Mouse (Mus musculus) midbrain, embryonic 10.5 days (tissue): ENCODE data around the gene Gm5580. TPM values are rescaled to one million over a fixed set of nuclear protein-coding genes. Genes with fewer than 3 reads are reported as not detected.
A peak's percentile ranks its signal among the peaks of the same experiment; 100 is the strongest.
"Not testable (repeated sequence)": the region's sequence is repeated elsewhere in the genome, so short reads cannot be mapped to it uniquely, and the experiment has no call there.

Experiments used
- DNase-seq: peaks from one replicate; pipeline ENCODE4 v3.0.0-alpha.2; 2017; ENCODE audit warnings: low spot score
- H3K27ac ChIP-seq: fragments of 300-500 bp; sonication (generic); replicated peaks from 2 replicates; pipeline ENCODE4 v1.5.1; 2016; ENCODE audit warnings: mild to moderate bottlenecking
- H3K27me3 ChIP-seq: fragments of 300-500 bp; sonication (generic); 2 replicates; pipeline ENCODE4 v1.6.1; 2016; ENCODE audit warnings: low read depth, mild to moderate bottlenecking; ENCODE audit not compliant: poor library complexity, severe bottlenecking
- H3K36me3 ChIP-seq: fragments of 300-500 bp; sonication (generic); 2 replicates; pipeline ENCODE4 v1.6.1; 2016; ENCODE audit warnings: mild to moderate bottlenecking, moderate library complexity
- H3K4me1 ChIP-seq: fragments of 300-500 bp; sonication (generic); 2 replicates; pipeline ENCODE4 v1.6.1; 2016
- H3K4me3 ChIP-seq: fragments of 300-500 bp; sonication (generic); 2 replicates; pipeline ENCODE4 v1.5.1; 2016; ENCODE audit warnings: mild to moderate bottlenecking, moderate library complexity
- H3K9me3 ChIP-seq: fragments of 300-500 bp; sonication (generic); replicated peaks from 2 replicates; pipeline ENCODE4 v1.6.1; 2016; ENCODE audit warnings: mild to moderate bottlenecking
- WGBS: fragments of 180-500 bp; shearing (Covaris S2); methylation state at CpG from one replicate; pipeline ENCODE4 v1.1.7; 2016; 5-methylcytosine and 5-hydroxymethylcytosine counted together
- polyA plus RNA-seq: library from polyadenylated mRNA; unstranded; fragments of >200 nt; fragmentation: Nextera tagmentation; extraction: Ambion mirVana; gene quantifications from 2 replicates; pipeline ENCODE4 v1.2.1, GENCODE M21; 2016

The Gm5580 gene
- polyA plus RNA-seq = 0.69 and 0.79 TPM in 2 replicates

DNA sequence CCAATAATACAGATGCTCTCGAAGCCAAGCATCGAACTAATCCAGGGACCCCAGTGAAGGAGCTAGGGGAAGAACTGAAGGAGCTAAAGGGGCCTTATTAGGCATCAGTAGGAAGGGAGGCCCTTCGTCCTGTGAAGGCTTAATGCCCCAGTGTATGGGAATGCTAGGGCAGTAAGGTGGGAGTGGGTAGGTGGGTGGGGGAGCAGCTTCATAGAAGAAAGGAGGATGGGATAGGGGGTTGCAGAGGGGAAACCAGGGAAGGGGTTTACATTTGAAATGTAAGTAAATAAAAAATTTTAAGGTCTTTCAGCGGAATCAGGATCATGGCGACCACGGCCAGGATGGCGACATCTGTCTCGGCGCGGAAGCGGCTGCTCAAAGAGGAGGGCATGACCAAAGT is at the start of gene Gm5580:
TSS of gene Gm5580 (plus strand) at position 301 of the 400 bp plus-strand sequence.
- not testable (repeated sequence) for H3K9me3 ChIP-seq, H3K4me3 ChIP-seq
- 94% methylated on average over 11 of the region's 11 CpGs for WGBS

DNA sequence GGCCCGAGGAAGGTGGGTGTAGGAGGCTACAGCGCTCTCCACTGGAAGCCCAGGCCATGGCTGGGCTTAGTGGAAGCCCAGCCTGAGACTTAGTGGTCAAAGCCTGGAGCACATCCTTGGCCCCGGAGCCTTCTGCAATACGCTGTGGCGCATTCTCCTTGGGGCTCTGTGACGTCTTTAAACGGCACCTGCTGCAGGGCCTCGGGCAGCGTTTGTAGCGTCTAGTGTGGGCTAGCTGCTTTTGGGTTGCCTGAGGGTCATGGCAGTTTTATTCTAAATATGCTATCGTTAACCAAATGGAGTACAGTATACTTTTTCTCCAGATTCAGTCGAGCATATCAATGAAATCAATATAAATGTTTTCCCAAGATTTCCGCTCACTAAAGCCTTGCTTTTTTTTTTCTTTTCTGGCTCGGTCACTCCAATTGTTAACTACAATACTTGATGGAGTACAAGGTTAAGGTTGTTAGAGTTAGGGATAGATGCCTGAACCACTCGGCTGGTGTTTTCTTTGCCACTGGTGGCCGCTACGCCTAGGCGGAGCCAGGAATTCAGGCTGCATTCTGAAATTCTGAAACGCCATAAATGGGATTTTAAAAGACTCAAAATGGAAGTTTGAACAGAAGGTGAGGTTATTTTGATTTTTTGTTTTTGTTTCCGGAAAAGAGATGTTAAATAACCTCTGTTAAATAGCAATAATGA is 44.5 kb upstream of the Gm5580 start, which contains the start of gene Olfr212:
TSS of gene Olfr212 (plus strand) at position 215 of the 702 bp plus-strand sequence.
- 95% methylated on average over 20 of the region's 20 CpGs for WGBS
- H3K9me3 ChIP-seq = peaks cover 39% of the 10 kb centered on the region
- H3K27me3 ChIP-seq, H3K4me1 ChIP-seq, H3K27ac ChIP-seq, H3K36me3 ChIP-seq, H3K4me3 ChIP-seq, DNase-seq: not testable (repeated sequence)

More for the DNA sequence above, at the start of gene Gm5580:
- H3K36me3 ChIP-seq, DNase-seq, H3K27me3 ChIP-seq, H3K4me1 ChIP-seq, H3K27ac ChIP-seq: not testable (repeated sequence)

DNA sequence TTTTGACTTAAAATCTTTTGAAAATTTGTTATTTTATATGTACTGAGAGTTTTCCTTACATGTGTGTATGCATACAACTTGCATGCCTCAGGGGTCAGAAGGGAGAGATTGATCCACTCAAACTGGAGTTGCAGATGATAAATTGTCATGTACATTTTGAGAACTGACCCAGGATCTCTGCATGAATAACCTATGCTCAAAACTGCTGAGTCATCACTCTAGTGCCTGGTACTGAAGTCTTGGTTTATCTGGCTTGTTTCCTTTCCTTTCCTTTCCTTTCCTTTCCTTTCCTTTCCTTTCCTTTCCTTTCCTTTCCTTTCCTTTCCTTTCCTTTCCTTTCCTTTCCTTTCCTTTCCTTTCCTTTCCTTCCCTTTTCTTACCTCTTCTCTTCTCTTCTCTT is 36.1 kb upstream of the Gm5580 start:
- H3K9me3 ChIP-seq = no peaks in the 10 kb centered on the region
- H3K36me3 ChIP-seq = no peaks in the 10 kb centered on the region
- H3K4me3 ChIP-seq = no peak overlapping the region
- no peak for DNase-seq
- no peak overlapping the region for H3K27ac ChIP-seq
- no peaks in the 10 kb centered on the region for H3K27me3 ChIP-seq
- no peaks in the 10 kb centered on the region for H3K4me1 ChIP-seq

DNA sequence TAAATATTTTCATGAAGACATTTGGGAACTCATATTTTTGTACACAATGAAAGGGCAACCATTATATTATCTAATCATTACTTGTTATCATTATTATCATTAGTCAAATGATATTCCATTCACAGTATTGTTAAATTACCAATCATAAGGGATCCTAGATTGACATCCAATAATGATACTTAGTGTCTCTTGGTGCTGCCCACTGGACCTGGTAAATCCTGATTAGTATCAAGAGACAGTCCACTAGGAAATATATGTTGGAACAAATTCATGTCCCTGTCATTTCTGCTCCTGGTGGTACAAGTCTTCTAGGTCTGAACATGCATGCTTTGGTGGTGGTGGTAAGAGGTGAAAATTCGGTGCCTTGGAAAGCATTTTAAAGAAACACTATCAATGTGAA is 12.8 kb upstream of the Gm5580 start, which contains the start of gene Olfr213:
TSS of gene Olfr213 (plus strand) at position 301 of the 400 bp plus-strand sequence.
- no peak for DNase-seq
- Histone ChIP-seq H3K4me1 (no peaks in the 10 kb centered on the region), H3K9me3 (no peaks in the 10 kb centered on the region), H3K27ac (no peak within 1 kb of the TSS), H3K36me3 (no peaks in the 10 kb centered on the region), H3K27me3 (no peaks in the 10 kb centered on the region), H3K4me3 (no peak within 1 kb of the TSS)
- 84% methylated on average over 1 of the region's 1 CpGs for WGBS

DNA sequence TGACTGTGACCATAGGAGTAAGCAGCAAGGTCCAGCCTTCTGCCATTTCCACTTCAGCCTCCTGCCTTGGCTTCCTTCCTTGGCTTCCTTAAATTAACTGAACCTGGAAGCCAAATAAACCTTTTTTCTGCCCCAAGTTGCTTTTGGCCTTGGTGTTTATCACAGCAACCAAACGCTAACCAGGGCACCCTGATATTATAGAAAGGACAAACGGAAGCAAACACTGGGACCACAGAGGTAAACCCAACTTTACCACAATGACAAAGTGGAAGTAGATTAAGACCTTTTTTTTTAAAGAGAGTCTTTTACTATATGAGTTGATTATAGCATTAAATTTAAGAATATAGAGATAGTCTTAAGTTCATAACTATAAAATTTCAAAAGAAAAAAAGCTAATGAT is 8.4 kb upstream of the Gm5580 start:
- DNase-seq = no peak
- no peak overlapping the region for H3K4me3 ChIP-seq
- no peaks in the 10 kb centered on the region for H3K4me1 ChIP-seq
- H3K9me3 ChIP-seq = no peaks in the 10 kb centered on the region
- H3K27ac ChIP-seq = no peak overlapping the region
- no peaks in the 10 kb centered on the region for H3K36me3 ChIP-seq
- WGBS = 90% methylated on average over 2 of the region's 2 CpGs
- H3K27me3 ChIP-seq = no peaks in the 10 kb centered on the region

DNA sequence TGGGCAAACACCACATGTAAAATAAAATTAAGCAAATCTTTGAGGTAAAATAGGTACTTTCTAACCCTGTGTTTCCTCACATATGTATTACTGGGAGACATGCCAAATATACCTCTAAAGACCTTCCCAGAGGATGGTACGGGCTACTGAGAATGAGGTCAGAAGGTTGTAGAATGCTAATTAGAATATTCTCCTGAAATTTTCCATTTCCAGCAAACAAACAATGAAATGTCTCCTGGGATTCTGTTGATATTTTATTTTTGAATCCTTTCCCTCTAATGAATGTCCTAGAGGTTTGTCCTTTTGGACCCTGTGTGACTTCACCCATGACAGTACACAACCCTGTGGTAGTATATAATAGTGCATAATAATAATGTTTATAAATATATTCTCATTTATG is 3.0 kb downstream of the Gm5580 start, which contains the start of gene Olfr214:
TSS of gene Olfr214 (plus strand) at position 301 of the 400 bp plus-strand sequence.
- 91% methylated on average over 1 of the region's 1 CpGs for WGBS
- no peak within 1 kb of the TSS for H3K27ac ChIP-seq
- no peak for DNase-seq
- no peaks in the 10 kb centered on the region for H3K4me1 ChIP-seq
- no peaks in the 10 kb centered on the region for H3K36me3 ChIP-seq
- H3K4me3 ChIP-seq = no peak within 1 kb of the TSS
- H3K27me3 ChIP-seq = no peaks in the 10 kb centered on the region
- no peaks in the 10 kb centered on the region for H3K9me3 ChIP-seq

DNA sequence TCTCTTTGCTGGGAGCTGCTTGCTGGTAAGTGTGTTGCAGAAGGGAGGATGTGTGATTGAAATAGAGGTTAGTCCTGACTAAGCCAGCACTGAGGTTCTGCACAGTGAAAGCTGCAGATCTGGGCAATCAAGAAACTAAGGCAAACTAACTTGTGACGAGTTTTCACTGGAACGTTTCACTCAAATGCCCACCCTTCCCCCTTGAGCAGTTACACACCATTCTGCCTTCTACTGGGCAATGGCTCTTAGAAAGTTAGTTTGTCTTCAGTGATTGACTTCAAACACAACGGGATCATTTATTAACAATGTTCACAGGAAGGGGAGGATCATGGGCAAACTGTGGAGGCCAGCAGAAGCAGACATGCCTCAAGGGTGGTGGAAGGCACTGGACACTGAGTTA is 4.0 kb downstream of the Gm5580 start:
- Histone ChIP-seq H3K9me3 (no peaks in the 10 kb centered on the region), H3K27me3 (no peaks in the 10 kb centered on the region), H3K4me1 (no peaks in the 10 kb centered on the region), H3K4me3 (no peak overlapping the region), H3K36me3 (no peaks in the 10 kb centered on the region), H3K27ac (no peak overlapping the region)
- no peak for DNase-seq
- WGBS = 76% methylated on average over 3 of the region's 3 CpGs

DNA sequence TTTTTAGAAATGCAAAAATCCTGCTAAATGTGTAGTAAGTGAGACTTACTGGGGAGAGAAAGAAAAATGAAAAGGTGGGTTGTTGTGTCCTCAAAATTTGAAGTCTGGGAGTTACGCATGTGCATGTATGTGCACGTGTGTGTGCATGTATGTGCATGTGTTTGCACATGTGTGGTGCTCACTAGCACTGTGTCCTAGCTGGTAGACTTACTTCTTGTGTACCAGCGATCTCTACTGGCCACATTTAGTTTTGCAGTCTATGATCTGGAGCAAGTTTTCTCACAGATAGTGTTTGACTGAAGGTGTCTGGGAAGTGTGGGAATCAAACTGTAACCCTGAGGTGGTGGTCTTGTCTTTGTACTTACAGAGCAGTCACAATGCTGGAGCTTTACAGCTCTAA is 18.9 kb downstream of the Gm5580 start:
- no peak overlapping the region for H3K4me3 ChIP-seq
- H3K27me3 ChIP-seq = no peaks in the 10 kb centered on the region
- peak; percentile 18 for DNase-seq

DNA sequence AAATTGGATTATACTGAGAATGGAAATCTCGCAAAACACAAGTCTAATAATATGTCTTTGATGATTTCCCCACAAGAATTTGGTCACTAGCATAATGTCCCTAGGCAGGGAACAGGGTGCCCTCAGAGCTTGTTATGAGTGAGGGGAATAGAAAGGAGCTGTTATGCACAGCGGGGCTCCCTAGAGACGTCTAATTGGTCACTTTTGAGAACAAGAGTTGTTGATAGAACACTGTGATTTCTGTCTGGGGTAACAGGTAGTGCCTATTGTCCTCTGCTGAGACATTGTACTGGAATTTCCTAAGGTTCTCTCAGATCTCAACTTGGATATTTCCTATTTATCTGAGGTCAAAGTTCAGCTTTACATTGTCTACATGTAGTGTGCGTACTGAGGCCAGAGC is 33.2 kb downstream of the Gm5580 start, which contains the start of gene Olfr215:
TSS of gene Olfr215 (minus strand) at position 101 of the 400 bp plus-strand sequence.
- H3K4me1 ChIP-seq = peaks cover 4% of the 10 kb centered on the region; the same call in 1 of the 2 replicates
- no peaks in the 10 kb centered on the region for H3K36me3 ChIP-seq
- no peak within 1 kb of the TSS for H3K4me3 ChIP-seq
- H3K27ac ChIP-seq = no peak within 1 kb of the TSS
- WGBS = 76% methylated on average over 4 of the region's 4 CpGs
- no peaks in the 10 kb centered on the region for H3K27me3 ChIP-seq
- no peaks in the 10 kb centered on the region for H3K9me3 ChIP-seq
- no peak for DNase-seq

More for the DNA sequence above, 18.9 kb downstream of the Gm5580 start:
- WGBS = 25% methylated on average over 3 of the region's 3 CpGs
- no peaks in the 10 kb centered on the region for H3K9me3 ChIP-seq
- no peaks in the 10 kb centered on the region for H3K36me3 ChIP-seq
- no peak overlapping the region for H3K27ac ChIP-seq
- H3K4me1 ChIP-seq = no peaks in the 10 kb centered on the region

DNA sequence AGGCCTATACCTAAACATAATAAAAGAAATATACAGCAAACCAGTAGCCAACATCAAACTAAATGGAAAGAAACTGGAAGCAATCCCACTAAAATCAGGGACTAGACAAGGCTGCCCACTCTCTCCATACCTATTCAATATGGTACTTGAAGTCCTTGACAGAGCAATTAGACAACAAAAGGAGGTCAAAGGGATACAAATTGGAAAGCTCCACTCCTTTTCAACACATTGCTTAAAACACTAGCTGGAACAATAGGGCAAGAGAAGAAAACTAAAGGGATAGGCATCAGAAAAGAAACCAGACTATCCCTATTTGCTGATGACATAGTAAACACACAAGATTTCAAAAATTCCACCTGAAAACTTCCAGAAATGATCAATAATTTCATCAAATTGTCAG is 50.0 kb downstream of the Gm5580 start:
- not testable (repeated sequence) for H3K9me3 ChIP-seq, H3K4me1 ChIP-seq, H3K36me3 ChIP-seq, H3K27me3 ChIP-seq, H3K27ac ChIP-seq, DNase-seq, H3K4me3 ChIP-seq

Other genes starting within 250 kb of the Gm5580 start
- gene March8, start 213.1 kb upstream of the Gm5580 start, polyA plus RNA-seq = 27.7 and 33.7 TPM in 2 replicates
- gene Alox5, start 90.0 kb upstream of the Gm5580 start, polyA plus RNA-seq = 0.77 and 1.1 TPM in 2 replicates
- not detected in 2 replicates for gene Olfr211, start 62.0 kb upstream of the Gm5580 start, polyA plus RNA-seq
- not detected in 2 replicates for gene Olfr212, start 44.6 kb upstream of the Gm5580 start, polyA plus RNA-seq
- gene Olfr213, start 12.7 kb upstream of the Gm5580 start, polyA plus RNA-seq = not detected in 2 replicates
- gene Olfr214, start 3.1 kb downstream of the Gm5580 start, polyA plus RNA-seq = not detected in 2 replicates
- gene Olfr215, start 33.1 kb downstream of the Gm5580 start, polyA plus RNA-seq = not detected in 2 replicates
- 308 and 322 TPM in 2 replicates for gene Zfp422, start 77.9 kb downstream of the Gm5580 start, polyA plus RNA-seq
- gene Depp1, start 99.5 kb downstream of the Gm5580 start, polyA plus RNA-seq = 8.6 and 9.2 TPM in 2 replicates
- gene Rassf4, start 122.8 kb downstream of the Gm5580 start, polyA plus RNA-seq = 35.0 and 35.7 TPM in 2 replicates
- gene Tmem72, start 165.8 kb downstream of the Gm5580 start, polyA plus RNA-seq = 0.02 and 0.06 TPM in 2 replicates